Mouse (Mus musculus): ENCODE results near the gene Ugt1a5.
"Not testable (repeated sequence)": the region's sequence is repeated elsewhere in the genome, so short reads cannot be mapped to it uniquely, and the experiment has no call there.

Gene Ugt1a5

DNA sequence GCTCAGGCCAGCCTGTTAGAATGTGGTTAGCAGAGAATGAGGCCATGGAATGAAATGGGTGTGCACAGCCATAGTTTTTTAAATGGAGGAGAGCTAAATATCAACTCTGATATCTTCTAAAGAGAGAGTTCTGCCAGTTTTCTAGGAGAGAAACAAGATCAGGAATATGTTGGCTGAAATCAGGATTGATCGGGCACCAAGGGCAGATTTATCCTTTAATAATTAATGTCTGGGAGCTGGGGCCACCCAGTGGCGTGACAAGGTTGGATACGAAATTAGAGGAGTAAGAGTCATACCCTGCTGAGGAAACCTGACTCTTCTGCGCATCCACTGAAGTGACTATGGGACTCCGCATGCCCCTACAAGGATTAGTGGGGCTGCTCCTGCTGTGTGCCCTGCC lies at the start of gene Ugt1a5:
Gene Ugt1a5 (plus strand): TSS at position 302 of the 400 bp plus-strand sequence.
- no peak for DNase-seq (ENCODE audit: low spot score)

DNA sequence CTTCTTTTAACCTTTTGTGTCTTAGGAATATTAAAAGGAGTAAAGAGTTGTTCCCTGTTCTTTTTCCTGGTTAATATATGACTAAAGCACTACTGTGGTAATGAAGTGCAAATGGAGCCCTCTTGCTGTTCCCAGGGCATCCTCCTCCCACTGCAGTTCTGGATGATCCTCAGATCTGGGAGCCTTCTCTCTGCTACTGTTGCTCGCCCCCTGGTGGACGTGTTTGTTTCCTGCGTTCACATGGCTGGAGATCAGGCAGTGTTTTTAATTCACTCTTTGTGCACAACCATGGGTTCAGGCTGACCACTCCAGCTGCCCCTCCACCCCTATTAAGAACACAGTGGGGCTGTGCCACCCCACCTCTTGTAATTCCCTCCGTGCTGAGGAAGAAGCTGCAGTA lies 45.3 kb upstream of the Ugt1a5 start:
- DNase-seq (ENCODE audit: low spot score), result not testable (repeated sequence)

DNA sequence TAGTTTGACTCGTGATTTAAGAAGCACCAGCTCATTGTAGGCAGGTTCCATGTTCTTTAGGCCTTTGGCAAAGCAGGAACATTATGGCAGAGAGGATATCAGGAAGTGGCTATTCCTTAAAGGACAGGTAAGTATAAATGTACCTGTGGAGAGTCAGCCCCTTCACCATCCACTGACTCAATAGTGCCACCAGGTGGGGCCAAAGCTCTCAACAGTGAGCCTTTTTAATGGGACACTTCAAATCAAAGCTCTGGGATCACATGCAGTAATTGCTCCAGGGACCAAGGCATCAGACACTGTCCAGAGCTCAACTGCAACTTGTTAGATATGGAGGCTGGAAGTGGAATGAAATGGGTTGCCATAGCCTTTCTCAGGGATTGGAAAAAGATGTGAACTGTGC lies 44.3 kb upstream of the Ugt1a5 start:
- not testable (repeated sequence) for DNase-seq (ENCODE audit: low spot score)

GRCm38 (mm10) chr1:88125827-88126360 lies 39.9 kb upstream of the Ugt1a5 start:
- not testable (repeated sequence) for DNase-seq (ENCODE audit: low spot score)

GRCm38 (mm10) chr1:88129091-88129490 lies 36.7 kb upstream of the Ugt1a5 start:
- DNase-seq (ENCODE audit: low spot score), result not testable (repeated sequence)

DNA sequence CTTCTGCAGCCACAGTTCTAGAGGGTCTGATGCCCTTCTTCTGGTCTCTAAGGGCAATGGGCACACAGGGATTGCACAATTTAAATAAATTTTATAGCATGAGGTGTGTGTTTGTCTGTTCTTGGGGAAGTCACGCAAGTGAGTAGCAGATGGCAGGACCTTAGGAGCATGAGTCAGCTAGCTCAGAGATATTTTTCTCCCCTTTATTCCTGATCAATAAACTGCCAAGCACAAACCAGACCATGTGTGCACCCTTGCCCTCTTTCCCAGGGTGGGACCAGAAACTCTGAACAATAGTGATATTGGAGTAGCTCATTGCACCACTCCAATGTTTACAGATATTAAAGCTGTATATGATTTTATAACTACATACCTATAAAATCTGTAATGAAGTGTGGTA lies 35.6 kb upstream of the Ugt1a5 start:
- not testable (repeated sequence) for DNase-seq (ENCODE audit: low spot score)

GRCm38 (mm10) chr1:88133908-88134456 lies 31.8 kb upstream of the Ugt1a5 start:
- no peak for DNase-seq (ENCODE audit: low spot score)

- not testable (repeated sequence) for DNase-seq (ENCODE audit: low spot score)
Observed at GRCm38 (mm10) chr1:88134457-88135011, 31.3 kb upstream of the Ugt1a5 start, which contains the start of gene Ugt1a6a. Gene Ugt1a6a, plus strand, starts transcription at chr1:88134809.

DNA sequence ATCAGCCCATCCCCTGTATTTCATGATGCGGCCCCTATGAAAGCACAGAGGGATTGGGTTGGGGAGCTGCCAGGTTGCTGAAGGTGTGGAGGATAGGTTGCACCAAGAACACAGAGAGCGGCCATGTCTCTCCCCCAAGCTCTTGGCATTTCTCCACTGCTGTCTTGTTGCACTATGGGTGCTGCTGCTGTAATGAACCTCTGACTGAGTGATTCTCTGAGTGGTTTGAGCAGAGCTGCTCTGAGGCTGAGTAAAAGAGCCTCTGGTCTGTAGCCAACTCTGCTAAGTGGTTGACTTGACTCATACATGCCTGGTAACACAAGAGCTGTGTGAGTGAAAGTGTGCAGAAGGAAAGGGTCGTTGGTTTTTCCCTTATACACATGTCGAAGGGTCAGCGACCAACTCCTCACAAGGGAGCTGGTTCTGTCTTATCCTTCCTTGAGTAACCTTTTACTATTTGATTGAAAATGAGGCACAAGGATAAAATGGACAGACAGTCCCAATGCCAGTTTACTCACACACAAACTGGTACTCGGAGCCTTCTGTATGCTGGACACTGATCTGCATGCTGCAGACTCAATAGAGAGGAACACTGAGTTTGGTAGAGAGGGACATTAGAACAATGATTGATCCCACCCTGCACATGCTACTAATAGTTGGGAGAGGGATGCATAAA lies 30.4 kb upstream of the Ugt1a5 start:
- not testable (repeated sequence) for DNase-seq (ENCODE audit: low spot score)

DNA sequence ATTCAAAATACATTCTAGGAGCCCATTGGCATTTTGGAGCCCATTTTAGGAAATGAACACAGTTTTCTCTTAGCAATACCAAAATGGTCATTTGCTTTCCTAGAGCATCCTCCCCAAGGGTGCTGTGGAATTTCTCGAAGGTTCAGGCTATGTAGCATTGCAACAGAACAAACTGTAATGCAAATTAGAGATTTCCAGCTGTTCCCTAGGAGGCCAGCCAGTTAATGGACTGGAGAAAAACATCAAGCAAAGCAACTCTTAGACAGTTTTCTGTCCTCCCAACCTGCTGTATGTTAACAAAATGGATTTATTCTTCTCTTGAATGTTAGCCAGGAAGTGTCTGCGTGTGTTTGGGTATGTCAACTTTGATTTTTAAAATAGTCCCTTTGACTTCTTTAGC lies 29.2 kb upstream of the Ugt1a5 start:
- no peak for DNase-seq (ENCODE audit: low spot score)

DNA sequence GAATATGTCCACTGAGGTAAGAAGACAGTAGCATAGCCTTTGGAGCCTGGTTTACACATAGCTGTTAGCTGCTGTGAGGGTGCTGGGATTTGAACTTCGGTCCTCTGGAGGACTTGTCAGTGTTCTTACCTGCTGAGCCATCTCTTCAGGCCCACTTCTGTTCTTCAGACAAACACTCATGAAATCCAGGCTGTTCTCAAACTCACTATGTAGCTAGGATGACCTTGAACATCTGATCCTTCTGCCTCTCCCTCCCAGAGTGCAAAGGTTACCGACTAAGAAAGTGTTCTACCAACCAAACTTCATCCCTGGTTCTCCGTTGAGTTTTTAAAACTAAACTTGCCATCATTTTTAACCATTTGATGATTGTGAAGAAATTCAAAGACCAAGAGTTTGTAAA lies 28.5 kb upstream of the Ugt1a5 start:
- no peak for DNase-seq (ENCODE audit: low spot score)

DNA sequence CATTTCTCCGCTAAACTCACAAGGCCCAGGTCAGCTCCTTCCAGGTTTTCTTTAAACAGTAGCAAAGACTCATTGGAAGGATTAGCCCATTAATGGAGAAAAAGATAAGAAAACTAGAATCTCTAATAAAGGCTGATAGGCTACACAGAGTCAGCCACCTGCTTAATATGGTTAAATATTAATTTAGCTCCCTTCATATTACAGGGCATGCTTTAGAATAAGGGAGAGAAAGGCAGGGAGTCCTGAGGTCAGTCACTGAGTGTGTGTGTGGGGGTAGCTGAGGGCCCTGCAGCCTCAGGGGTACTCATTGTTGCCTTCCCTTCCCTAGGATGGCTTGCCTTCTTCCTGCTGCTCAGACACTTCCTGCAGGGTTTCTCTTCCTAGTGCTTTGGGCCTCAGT lies 27.7 kb upstream of the Ugt1a5 start:
- DNase-seq (ENCODE audit: low spot score), result no peak

GRCm38 (mm10) chr1:88140492-88140891 lies 25.3 kb upstream of the Ugt1a5 start:
- not testable (repeated sequence) for DNase-seq (ENCODE audit: low spot score)

DNA sequence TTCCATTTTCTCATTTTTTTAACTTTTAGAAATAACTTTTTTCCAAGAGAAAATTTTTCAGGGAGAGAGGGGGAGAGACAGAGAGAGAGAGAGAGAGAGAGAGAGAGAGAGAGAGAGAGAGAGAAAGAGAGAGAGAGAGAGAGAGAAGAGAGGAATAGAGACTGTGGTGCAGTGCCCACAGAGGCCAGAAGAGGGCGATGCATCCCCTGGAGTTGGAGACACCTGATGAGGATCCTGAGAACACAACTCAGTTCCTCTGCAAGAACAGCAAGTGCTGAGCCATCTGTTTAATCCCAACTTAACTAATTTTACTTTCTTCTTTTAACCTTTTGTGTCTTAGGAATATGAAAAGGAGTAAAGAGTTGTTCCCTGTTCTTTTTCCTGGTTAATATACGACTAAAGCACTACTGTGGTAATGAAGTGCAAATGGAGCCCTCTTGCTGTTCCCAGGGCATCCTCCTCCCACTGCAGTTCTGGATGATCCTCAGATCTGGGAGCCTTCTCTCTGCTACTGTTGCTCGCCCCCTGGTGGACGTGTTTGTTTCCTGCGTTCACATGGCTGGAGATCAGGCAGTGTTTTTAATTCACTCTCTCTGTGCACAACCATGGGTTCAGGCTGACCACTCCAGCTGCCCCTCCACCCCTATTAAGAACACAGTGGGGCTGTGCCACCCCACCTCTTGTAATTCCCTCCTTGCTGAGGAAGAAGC lies 21.7 kb upstream of the Ugt1a5 start:
- not testable (repeated sequence) for DNase-seq (ENCODE audit: low spot score)

DNA sequence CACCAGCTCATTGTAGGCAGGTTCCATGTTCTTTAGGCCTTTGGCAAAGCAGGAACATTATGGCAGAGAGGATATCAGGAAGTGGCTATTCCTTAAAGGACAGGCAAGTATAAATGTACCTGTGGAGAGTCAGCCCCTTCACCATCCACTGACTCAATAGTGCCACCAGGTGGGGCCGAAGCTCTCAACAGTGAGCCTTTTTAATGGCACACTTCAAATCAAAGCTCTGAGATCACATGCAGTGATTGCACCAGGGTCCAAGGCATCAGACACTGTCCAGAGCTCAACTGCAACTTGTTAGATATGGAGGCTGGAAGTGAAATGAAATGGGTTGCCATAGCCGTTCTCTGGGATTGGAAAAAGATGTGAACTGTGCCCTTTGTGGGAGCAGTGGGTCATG lies 20.5 kb upstream of the Ugt1a5 start:
- not testable (repeated sequence) for DNase-seq (ENCODE audit: low spot score)

DNA sequence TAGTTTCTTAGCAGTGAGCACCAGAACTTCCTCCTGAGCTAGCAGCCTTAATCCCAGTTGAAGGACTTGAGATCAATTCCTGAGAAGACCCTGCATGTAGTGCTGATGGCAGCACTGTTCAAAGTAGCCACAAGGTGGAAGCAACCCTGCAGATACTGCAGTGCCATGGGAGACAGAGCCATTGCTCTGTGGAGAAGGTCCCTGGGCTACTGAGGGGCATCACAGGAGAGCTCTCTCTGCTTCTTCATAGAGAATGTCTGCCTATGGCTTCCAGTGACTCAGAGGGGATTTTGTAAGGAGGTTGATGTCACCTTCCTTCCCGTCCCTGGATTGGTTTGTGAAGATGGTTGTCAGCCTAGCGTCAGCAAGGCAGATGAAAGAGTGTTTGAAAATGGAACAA lies 15.7 kb upstream of the Ugt1a5 start:
- DNase-seq (ENCODE audit: low spot score), result not testable (repeated sequence)

- DNase-seq (ENCODE audit: low spot score), result no peak
Observed at GRCm38 (mm10) chr1:88158430-88158829, 7.4 kb upstream of the Ugt1a5 start.

- not testable (repeated sequence) for DNase-seq (ENCODE audit: low spot score)
Observed at GRCm38 (mm10) chr1:88172190-88172589, 6.4 kb downstream of the Ugt1a5 start.

DNA sequence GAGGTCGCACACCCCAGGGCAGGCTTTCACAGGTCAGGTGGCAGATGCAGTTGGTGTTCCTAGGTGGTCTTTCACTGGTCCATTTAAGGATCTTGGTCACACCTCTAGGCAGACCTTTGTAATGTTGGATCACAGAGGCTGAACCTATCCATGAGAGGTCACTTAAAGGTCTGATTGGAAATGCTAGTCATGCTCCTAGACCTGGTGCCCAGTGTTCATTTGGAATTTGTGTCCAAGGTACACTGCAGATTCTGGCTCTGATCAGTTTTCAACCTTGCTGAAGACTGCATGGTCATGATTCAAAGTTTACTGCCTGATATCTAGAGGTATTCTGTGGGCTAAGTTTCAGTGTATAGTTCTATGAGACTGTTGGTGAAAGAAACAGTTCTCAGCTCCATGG lies 13.8 kb downstream of the Ugt1a5 start:
- no peak for DNase-seq (ENCODE audit: low spot score)

- no peak for DNase-seq (ENCODE audit: low spot score)
Observed at GRCm38 (mm10) chr1:88186325-88186935, 20.6 kb downstream of the Ugt1a5 start.

DNA sequence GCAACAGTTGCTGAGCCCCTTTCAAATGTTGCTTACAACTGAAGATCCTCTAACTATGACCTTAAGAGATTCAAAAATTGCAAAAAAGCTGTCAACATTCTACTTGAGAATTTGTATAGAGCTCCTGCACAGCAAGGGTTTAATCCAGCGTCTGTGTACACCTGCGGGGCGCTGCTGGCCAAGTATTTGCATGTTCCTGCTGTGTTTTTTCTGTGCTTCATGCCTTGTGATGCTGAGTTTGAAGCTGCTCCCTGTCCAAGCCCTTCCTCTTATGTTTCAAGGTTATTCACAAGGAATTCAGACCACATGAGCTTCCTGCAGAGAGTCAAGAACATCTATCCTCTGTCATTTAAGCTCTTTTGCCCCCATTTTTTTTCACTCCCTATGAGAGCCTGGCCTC lies 26.3 kb downstream of the Ugt1a5 start:
- DNase-seq (ENCODE audit: low spot score), result no peak

- no peak for DNase-seq (ENCODE audit: low spot score)
Observed at GRCm38 (mm10) chr1:88195687-88196086, 29.9 kb downstream of the Ugt1a5 start.
